Mouse (Mus musculus): ENCODE measurements around the gene Gm3336.

DNA sequence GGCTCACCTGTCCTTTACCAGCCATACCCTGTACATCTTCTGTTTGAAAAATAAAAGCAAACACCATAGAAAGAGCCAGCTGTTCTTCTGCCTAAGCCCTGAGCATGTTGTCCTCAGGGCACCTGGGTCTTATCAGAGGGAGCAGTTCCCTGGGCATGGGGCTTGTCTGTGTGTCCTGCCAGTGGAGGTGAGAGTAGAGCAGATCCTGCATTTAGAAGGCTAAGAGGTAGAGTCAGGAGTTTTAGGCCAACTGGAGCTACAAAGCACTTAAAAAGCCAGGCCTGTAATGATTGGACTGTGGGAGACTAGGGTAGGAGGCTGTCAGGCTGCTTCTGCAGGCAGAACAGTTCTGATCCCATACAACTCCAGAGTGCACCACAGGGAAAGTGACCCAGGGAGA, 39.7 kb upstream of the Gm3336 start:
- TF ChIP-seq POLR2A (IDR thresholded peaks at IDR 0.05; ENCODE audit: low read depth, low read length) = no peak
- TF ChIP-seq CTCF (IDR thresholded peaks at IDR 0.05; ENCODE audit: extremely low read depth, insufficient read length, insufficient replicate concordance, low read depth, low read length) = no peak

Data from small intestine, adult 2 months (tissue).